Mouse (Mus musculus) spleen, postnatal 36 days (tissue): Measurements from ENCODE around the gene Ciapin1.
"Not testable (repeated sequence)": the region's sequence is repeated elsewhere in the genome, so short reads cannot be mapped to it uniquely, and the experiment has no call there.

Experiments
- DNase-seq, 2 experiments: peaks; one replicate each; pipeline ENCODE4 v3.0.0; 2022; ENCODE audit warnings: low spot score in 2 of 2, mixed read lengths in 1 of 2

The Ciapin1 gene

GRCm38 (mm10) chr8:94857346-94858173, 19.4 kb upstream of the Ciapin1 start, which contains the start of gene Polr2c:
Gene Polr2c, plus strand, starts transcription at chr8:94857450.
- peak; percentile 84 to 87 for DNase-seq

- DNase-seq, result no peak
These were observed 18.8 kb upstream of the Ciapin1 start for GRCm38 (mm10) chr8:94857011-94857345.

GRCm38 (mm10) chr8:94854761-94855160, 16.6 kb upstream of the Ciapin1 start:
- not testable (repeated sequence) for DNase-seq

- DNase-seq, result no peak
These were observed 11.9 kb upstream of the Ciapin1 start for GRCm38 (mm10) chr8:94850049-94850448.

GRCm38 (mm10) chr8:94841183-94841582, 3.0 kb upstream of the Ciapin1 start:
- no peak for DNase-seq

GRCm38 (mm10) chr8:94838600-94838999, 442 bp upstream of the Ciapin1 start:
- DNase-seq, result peak in 1 of 2 experiments; percentile 62

GRCm38 (mm10) chr8:94836456-94837240, 1.5 kb downstream of the Ciapin1 start:
- no peak for DNase-seq

- not testable (repeated sequence) for DNase-seq
These were observed 2.4 kb downstream of the Ciapin1 start for GRCm38 (mm10) chr8:94835751-94836150.

- DNase-seq, result not testable (repeated sequence)
These were observed 4.2 kb downstream of the Ciapin1 start for GRCm38 (mm10) chr8:94833901-94834405.

- DNase-seq, result no peak
These were observed 9.9 kb downstream of the Ciapin1 start for GRCm38 (mm10) chr8:94828284-94828683.

- no peak for DNase-seq
These were observed 11.9 kb downstream of the Ciapin1 start for GRCm38 (mm10) chr8:94826210-94826609.

GRCm38 (mm10) chr8:94825170-94825569, 13.0 kb downstream of the Ciapin1 start:
- DNase-seq, result no peak

GRCm38 (mm10) chr8:94822637-94823560, 15.3 kb downstream of the Ciapin1 start:
- peak; percentile 36 to 52 for DNase-seq

GRCm38 (mm10) chr8:94821381-94821780, 16.8 kb downstream of the Ciapin1 start:
- DNase-seq, result no peak

- DNase-seq, result no peak
These were observed 17.6 kb downstream of the Ciapin1 start for GRCm38 (mm10) chr8:94820553-94820952.

GRCm38 (mm10) chr8:94819671-94820179, 18.4 kb downstream of the Ciapin1 start:
- DNase-seq, result no peak

- DNase-seq, result no peak
These were observed 20.2 kb downstream of the Ciapin1 start for GRCm38 (mm10) chr8:94817933-94818332.

- peak in 1 of 2 experiments; percentile 29 for DNase-seq
These were observed 23.6 kb downstream of the Ciapin1 start for GRCm38 (mm10) chr8:94814556-94814955.

GRCm38 (mm10) chr8:94812645-94813098, 25.5 kb downstream of the Ciapin1 start:
- peak; percentile 68 to 84 for DNase-seq

GRCm38 (mm10) chr8:94811654-94812053, 26.5 kb downstream of the Ciapin1 start:
- no peak for DNase-seq

- DNase-seq, result no peak
These were observed 27.3 kb downstream of the Ciapin1 start for GRCm38 (mm10) chr8:94810855-94811254.
